Mouse (Mus musculus): ENCODE results near the gene Macf1. TPM values are rescaled to one million over a fixed set of nuclear protein-coding genes. Genes with fewer than 3 reads are reported as not detected.

The Macf1 gene
- total RNA-seq, 4 experiments from 2014 or later: 214 to 262 (median 235) TPM

DNA sequence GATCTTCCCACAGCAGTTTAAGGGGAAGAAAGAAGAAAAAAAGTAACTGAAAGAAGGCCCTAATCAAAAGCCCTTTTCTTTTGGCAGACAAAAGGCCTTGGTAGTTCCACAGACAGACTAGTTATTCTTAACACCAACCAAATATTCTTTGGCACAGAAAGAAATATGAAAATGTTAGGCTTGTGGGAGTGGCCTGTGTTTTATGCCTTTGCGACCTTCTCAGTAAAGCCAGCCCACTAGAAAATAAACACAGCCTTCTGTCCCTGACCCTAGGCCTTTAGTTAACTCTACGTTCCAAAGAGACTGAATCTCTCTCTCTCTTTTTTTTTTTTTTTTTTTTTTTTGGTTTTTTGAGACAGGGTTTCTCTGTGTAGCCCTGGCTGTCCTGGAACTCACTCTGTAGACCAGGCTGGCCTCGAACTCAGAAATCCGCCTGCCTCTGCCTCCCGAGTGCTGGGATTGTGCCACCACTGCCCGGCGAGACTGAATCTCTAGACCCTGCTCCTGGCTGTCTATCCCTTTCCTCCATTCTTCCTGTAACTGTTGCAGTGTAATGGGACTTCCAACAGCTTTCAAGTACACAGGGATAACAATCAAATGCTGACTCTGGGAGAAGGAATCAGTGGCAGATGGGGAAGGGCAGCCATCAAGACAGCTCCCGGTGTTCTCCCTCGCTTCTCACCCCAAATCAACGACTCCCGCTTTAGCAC lies 85.5 kb downstream of the Macf1 start:
- DNase-seq (ENCODE audit: low spot score in 2 of 2): no peak

GRCm38 (mm10) chr4:123594381-123594806 lies 89.8 kb downstream of the Macf1 start:
- no peak for DNase-seq (ENCODE audit: low spot score in 2 of 2)

DNA sequence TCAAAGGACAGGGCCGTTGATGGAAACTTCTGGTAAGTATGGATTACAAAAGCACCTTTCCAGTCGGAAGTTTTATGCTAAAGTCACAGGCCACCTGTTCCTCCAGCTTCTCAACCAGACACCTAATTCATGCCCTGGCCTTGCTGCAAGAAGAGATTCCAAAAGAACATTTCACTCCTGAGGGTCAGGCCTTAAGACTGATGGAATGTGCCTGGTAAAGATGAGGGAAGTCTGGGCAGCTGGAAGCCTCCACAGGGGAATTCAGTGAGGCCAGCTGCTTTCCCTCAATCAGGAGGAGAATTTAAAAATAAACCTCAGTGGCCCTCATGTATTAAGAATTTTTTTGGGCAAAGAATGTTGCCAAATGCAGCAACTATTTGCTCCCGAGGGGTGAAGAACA lies 90.5 kb downstream of the Macf1 start:
- DNase-seq (ENCODE audit: low spot score in 2 of 2): no peak

DNA sequence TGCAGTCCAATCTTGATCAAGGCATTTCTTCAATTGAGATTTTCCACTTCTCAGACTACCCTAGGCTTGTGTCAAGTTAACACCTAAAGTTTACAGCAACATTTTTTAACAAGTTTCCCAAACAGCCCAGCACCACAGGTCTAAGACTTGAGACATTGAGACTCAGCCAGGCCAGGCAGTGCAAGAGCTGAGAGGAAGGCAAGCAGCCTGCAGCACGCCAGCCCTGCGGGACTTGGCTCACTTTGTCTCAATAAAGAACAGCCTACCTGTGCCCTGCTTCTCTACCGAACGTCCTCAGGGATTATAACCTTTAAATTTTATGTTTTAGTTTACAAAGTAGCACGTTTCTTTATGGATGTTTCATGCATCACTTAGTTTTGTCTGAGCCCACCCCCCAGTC lies 92.1 kb downstream of the Macf1 start:
- no peak for DNase-seq (ENCODE audit: low spot score in 2 of 2)

- no peak for DNase-seq (ENCODE audit: low spot score in 2 of 2)
These were observed 93.0 kb downstream of the Macf1 start for GRCm38 (mm10) chr4:123591026-123591635.

DNA sequence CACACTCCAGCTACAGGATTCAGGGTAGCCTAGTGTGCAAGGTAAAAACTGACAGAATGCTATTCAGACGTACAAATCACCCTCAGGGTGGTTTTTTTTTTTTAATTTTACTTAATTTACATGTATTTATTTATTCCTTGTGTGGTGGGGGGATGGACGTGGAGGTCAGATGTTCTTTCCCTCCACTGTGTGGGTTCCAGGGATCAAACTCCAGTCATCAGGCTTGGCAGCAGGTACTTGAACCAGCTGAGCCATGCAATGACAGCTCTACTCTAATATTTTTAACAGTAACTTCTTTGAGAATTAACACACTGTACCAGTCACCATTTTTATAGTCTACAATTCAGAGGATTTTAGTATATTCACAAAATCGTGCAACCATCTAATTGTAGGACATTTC lies 94.7 kb downstream of the Macf1 start:
- no peak for DNase-seq (ENCODE audit: low spot score in 2 of 2)

- DNase-seq (ENCODE audit: low spot score in 2 of 2): no peak
These were observed 95.5 kb downstream of the Macf1 start for GRCm38 (mm10) chr4:123588353-123589301.

- DNase-seq (ENCODE audit: low spot score in 2 of 2): no peak
These were observed 96.5 kb downstream of the Macf1 start for GRCm38 (mm10) chr4:123587616-123588015.

GRCm38 (mm10) chr4:123584720-123585093 lies 99.5 kb downstream of the Macf1 start:
- DNase-seq (ENCODE audit: low spot score in 2 of 2): no peak

DNA sequence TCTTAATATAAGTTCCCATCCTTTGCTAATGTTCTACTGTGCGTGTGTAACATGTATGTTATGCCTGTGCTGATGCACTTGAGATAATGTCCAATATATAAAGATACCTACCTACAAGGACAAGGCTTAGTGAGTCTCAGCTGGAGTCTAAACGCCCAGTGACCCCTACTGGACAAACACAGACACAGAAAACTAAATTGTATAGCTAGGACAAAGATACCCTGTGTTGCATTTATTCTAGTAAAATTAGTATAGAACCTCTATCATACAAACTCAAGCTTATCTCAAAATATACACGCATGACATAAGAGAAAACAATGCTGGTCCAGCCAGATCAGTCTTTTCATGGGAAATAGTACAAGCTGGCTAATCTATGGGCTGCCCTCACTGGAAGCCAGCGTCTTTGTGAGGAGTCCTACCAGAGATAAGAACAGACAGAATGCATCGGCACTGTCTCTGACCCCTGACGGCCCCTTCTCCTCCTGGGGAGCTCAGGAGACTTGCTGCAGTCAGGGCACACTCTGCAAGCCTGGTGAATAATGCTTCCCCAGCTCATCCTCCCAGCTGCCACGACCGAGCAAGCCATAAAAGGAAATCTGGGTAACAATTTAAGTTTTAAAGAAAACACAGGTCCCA lies 100.0 kb downstream of the Macf1 start:
- no peak for DNase-seq (ENCODE audit: low spot score in 2 of 2)

GRCm38 (mm10) chr4:123577469-123578088 lies 106.6 kb downstream of the Macf1 start:
- no peak for DNase-seq (ENCODE audit: low spot score in 2 of 2)

DNA sequence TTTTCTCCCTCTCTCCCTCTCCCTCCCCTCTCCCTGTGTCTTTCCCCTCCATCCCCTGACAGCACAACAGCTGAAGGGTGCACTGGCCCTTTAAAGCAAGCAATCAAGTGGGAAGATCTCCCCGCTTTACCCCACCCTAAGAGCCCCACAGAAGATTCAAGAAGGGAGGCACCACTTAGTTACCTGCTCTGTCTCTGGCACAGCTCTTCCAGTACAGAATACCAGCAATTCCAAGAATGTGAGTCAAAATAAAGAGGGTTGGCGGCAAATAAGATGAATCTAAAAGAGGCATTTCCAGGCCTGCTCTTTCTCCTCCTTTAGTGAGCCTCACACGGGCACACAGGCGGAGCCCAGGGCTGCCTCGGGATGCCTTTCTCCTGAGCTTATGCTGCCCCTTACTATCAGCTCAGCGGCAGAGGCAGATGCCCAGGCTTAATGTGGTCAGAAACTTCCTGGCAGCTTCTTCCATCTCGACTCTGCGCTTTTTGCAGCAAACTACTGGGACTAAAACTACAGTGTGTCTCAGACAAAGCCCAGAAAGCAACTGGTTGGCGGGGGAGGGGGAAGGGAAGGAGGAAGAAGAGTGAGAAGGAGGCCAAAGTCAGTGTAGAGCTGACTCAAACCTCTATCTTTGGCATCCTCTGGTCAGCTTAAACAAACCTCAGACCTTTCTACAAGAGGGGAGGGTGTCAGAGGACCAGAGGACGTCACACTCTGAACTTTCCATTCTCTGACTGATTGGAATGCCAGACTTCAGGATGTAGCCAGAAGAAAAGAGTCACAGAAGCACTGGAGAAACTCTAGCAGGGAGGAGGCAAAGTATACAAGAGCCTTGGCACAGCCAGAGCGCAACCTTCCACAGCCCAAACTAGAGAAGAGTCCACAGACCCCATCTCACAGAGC lies 111.5 kb downstream of the Macf1 start:
- no peak for DNase-seq (ENCODE audit: low spot score in 2 of 2)

DNA sequence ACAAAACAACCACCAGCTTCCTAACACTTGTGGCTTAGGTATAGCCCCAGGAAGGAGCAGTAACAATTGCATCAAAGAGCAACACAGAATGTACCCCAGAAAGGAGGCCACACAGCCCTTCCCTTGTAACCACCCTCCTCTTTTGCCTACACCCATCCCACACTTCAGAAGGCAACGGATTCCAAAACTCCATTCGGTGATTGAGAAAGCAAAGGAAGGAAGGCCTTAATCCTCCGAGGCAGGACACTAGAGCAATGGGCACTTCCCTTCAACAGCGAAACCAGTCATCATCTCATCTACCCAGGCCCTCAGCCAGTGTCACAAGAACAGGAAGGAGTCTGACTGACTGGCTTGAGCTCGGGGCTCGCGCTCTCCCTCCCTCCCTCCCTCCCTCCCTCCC lies 112.3 kb downstream of the Macf1 start:
- no peak for DNase-seq (ENCODE audit: low spot score in 2 of 2)

GRCm38 (mm10) chr4:123565291-123565861 lies 118.8 kb downstream of the Macf1 start:
- no peak for DNase-seq (ENCODE audit: low spot score in 2 of 2)

GRCm38 (mm10) chr4:123564051-123564791 lies 119.9 kb downstream of the Macf1 start:
- peak in 1 of 2 experiments; percentile 18 for DNase-seq (ENCODE audit: low spot score in 2 of 2)

- DNase-seq (ENCODE audit: low spot score in 2 of 2): no peak
These were observed 121.9 kb downstream of the Macf1 start for GRCm38 (mm10) chr4:123562177-123562815.

DNA sequence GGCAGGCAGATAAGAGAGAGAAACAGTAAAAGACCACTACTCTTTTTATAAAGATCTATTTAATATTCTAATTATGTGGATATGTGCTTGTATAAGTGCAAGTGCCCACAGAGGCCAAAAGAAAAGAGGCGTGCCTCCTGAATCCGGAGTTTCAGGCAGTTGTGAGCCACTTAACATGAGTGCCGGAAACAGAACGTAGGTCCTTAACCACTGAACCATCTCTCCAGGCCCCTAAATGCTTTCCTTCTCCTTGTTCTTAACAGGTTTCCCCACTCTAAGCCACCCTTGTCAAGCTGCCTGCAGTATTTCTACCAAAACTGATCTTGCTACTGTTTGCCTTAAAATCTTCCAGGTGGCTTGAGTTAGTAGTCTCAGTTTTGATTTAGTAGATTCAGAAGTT lies 123.3 kb downstream of the Macf1 start:
- DNase-seq (ENCODE audit: low spot score in 2 of 2): no peak

DNA sequence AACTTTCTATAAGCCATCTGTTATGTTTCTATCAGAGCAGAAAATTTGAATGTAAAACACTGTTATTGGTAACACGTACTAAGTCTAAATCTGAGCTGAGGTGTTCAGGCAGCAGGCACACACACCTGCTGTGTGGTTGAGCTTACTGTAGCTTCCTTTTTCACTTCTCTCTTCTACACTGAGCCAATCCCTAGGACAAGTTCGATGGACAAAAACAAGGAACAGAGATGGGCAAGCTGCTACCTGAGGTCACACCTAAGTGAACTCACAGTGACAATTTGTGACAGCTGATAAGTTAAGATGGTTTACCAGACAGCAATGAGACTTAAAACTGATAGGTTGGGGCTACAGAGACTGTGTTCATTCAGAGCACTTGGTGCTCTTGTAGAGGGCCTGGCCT lies 125.7 kb downstream of the Macf1 start:
- no peak for DNase-seq (ENCODE audit: low spot score in 2 of 2)

GRCm38 (mm10) chr4:123555251-123555650 lies 128.9 kb downstream of the Macf1 start:
- DNase-seq (ENCODE audit: low spot score in 2 of 2): no peak

Data from left cerebral cortex, adult 8-10 months (tissue).